Mouse (Mus musculus) kidney, postnatal 36 days (tissue): ENCODE data around the gene Ralgds.

Experiments used
- DNase-seq, 2 experiments: peaks; one replicate each; pipeline ENCODE4 v3.0.0; 2021 to 2022; ENCODE audit warnings: mixed read lengths in 2 of 2

Ralgds gene

GRCm38 (mm10) chr2:28506291-28506690 lies 6.6 kb upstream of the Ralgds start:
- DNase-seq = no peak

GRCm38 (mm10) chr2:28511600-28511999 lies 1.3 kb upstream of the Ralgds start:
- peak in 1 of 2 experiments; percentile 10 for DNase-seq

DNA sequence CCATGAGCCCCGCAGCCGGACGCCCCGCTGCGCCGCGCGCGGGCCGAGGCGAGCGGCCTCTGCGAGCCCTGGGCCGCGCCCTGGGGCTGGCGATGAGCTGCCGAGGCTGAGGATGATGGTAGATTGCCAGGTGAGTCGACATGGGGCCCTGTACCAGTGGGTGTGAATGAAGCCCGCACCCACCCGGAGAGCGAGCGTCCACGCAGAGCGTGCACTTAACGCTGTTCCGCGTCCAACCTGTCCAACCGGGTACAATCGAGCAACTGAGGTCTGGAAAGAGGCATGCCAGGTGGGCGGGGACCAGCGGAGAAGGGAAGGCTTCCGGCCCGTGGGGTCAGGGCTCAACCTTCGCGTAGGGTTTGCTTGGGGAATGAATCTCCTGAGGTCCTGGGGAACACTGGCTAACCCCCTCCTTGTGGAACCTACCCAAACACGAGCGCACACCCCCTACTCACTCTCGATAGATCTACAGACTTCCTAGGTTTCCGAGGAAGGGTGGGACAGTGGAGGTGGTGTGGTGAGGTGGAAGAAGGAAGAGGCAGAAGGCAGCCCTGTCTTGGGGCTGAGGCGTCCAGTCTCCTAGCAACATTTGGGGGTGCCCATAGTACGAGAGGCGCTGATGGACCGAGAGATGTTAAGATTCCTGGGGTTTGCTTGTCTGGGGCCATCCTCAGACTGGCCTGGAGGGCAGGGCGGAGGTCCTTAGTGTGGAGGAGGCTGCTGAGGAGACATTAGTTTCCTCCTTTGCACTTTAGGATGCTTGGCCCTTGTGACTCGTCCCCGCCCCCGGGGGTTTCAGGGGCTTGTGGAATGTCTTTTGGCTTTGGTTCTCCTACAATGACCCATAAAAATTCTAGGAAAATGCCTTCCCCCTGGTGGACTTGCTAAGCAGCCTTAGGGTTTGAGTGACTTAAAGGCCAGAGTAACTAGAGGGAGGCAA lies 776 bp downstream of the Ralgds start:
- DNase-seq = peak in 1 of 2 experiments; percentile 65

GRCm38 (mm10) chr2:28514489-28514888 lies 1.6 kb downstream of the Ralgds start:
- peak; percentile 81 to 95 for DNase-seq

GRCm38 (mm10) chr2:28517206-28517909 lies 4.4 kb downstream of the Ralgds start:
- peak; percentile 91 to 97 for DNase-seq

DNA sequence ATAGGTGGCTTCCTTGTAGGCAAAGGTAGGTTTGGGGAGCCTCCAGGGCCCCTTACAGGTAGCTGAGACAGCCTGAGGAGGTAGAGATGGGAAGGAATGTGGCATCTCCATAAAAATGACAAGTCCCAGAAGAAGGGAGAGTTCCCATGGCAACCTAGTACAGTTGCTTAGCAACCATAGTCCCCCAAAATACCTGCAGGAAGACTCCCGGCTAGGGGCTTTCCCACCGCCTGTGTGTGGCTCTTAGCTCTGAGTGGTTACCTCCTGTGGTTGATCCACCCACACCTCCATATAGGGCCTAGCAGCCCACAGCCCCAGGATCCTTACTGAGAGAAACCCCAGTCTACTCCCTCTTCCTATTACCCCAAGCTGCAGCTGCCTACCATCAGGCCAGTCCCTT lies 5.3 kb downstream of the Ralgds start:
- DNase-seq = no peak

DNA sequence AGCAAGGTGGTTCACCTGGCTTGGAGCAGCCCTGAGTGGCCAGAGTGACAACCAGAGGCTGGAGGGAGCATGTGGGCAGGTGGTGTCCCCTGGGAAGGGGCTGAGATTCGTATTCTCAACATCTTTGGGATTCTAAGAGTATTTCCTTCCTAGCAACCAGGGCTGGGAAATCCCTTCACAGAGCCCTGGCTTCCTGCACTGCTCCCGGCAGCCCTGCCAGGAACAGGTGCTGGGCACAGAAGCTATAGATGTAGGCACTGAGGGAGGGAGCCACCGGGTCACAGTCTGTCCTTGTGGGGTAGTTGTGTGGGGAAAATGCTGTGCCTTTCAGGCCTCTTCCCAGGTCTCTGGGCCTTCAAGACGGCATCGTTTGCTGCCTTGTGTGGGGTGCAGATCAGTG lies 7.7 kb downstream of the Ralgds start:
- no peak for DNase-seq

- peak in 1 of 2 experiments; percentile 51 for DNase-seq
Measured at GRCm38 (mm10) chr2:28521571-28522151, 8.7 kb downstream of the Ralgds start.

DNA sequence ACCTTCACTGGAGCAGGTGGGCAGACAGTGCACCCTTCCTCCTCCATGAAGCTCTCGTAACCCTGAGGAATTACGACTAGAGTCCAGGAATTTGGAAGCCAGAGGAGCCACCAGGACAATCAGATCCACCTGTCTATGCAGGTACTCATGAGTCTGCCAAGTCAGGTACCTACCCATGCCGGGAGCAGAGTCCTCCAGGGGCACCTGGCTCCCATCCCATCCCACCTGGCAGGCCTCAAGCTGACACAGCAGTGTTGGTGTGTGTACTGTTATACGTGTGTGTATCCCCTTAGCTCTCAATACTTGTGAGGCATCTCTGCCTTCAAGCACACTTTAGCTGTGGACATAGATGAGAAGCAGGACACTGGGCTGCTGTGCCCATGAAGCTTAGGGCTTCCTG lies 9.2 kb downstream of the Ralgds start:
- DNase-seq = peak; percentile 85 to 86

GRCm38 (mm10) chr2:28523643-28524117 lies 10.8 kb downstream of the Ralgds start:
- peak; percentile 94 to 95 for DNase-seq

GRCm38 (mm10) chr2:28524406-28524805 lies 11.5 kb downstream of the Ralgds start:
- no peak for DNase-seq

- DNase-seq = peak; percentile 77 to 82
Measured at GRCm38 (mm10) chr2:28525219-28525942, 12.5 kb downstream of the Ralgds start.

DNA sequence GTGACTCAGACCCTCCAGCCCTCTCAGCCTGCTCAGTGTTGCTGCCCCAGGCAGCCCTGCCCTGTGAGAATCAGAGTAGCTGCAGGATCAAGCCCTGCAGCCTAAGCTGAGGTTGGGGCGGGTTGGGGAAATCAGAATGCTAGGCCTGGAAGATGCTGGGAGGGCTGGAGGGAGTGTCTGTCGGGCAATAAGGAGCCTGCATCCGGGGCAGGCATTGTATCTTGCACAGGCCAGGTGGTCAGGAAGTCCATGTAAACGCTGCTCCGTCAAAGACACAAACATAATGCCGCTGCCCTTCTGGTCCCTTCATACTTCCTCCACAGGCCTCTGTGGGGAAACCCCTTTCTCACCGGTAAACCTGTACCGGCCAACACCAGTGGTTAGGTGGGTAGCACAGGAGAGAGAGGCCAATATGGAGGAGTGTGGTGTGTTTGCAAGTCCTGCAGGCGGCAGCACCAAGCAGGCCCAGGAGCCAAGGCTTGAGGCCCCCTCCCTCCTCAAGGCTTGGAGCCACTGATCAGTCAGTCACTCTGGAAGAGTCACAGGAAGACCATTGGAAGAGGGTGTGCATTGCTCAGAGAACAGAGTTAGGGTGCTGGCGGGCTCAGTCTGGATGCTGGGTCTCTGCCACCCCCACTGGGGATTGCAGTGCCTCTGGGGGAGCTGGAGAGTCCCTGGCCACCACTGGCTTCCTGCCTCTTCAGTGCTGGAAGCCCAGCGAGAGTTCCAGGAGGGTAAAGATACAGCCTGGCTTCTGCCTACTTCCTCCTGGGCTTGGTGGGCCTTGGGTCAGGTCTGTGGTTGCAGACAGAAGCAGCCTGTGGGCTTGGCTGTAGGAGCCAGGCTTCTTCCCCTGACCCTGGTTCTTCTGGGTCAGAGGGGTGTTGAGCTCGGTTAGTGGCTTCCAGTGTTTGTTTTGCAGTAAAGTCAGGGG lies 13.3 kb downstream of the Ralgds start:
- DNase-seq = no peak

- DNase-seq = no peak
Measured at GRCm38 (mm10) chr2:28527436-28528353, 14.8 kb downstream of the Ralgds start.

DNA sequence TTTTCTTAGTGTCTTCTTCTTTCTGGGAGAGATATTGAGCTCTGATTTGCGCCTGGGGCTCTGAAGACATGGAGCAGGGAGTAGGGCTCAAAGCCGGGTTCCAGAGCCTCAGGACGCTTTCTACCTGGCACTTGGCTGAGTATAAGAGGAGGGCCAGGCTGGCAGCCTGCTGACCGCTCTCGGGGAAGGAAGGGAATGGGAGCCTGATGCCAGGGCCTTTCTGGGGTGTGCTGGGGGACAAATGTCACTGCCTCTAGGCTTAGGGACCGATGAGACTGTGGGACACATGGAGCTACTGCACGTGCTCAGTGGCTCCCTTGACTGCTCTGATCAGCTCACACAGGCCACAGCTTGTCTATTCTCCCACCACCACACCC lies 15.4 kb downstream of the Ralgds start:
- DNase-seq = no peak

DNA sequence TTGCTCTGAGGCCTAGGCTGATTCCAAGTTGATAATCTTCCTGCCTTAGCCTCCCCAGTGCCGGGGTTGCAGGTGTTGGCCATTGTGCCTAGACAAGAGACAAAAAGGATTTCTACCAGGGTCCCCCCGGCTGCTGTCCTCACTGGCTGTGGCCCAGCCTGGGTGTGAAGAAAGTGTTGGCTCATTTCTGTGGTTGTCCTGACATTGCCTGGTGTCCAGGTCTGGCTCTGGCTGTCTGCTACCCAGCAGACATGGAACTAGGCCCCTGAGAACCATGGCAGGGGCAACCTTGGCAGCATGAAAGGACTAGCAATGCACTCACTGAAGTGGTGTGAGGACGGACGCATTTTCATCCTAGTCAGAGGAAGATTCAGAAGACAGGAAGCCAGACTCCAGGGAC lies 16.9 kb downstream of the Ralgds start:
- no peak for DNase-seq

- DNase-seq = no peak
Measured at GRCm38 (mm10) chr2:28530311-28530710, 17.4 kb downstream of the Ralgds start.

DNA sequence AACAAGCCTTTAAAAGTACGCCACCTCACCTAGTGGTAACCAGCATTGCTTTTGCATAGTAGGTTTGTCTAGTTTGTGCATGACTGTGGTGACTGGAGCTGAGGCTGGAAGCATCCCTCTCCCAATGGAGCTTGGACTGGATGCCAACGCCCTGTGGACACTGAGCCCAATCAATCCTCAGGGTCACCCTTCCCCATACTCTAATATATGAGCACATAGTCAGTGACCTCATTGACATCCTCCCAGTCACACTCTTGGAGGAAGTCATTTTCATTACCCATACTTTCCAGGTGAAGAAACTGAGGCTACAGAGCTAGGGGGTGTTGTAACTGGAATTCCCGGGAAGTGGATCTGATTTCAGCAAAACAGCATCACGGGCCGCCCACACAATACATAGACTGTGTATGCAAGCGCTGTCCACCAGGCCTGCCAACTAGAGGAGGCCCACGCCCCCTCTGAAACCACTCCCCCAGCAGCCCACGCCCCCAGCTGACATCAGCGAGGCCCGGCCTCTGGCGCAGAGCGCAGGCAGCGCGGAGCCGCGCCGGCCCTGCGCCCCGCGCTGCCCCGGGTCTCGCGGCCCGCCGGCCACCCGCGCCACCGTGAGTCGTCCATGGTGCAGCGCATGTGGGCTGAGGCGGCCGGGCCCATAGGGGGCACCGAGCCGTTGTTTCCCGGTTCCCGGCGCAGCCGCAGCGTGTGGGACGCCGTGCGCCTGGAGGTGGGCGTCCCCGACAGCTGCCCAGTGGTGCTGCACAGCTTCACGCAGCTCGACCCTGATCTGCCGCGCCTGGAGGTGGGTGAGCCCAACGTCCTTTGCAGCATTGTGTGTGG lies 20.2 kb downstream of the Ralgds start:
- peak; percentile 91 to 93 for DNase-seq

DNA sequence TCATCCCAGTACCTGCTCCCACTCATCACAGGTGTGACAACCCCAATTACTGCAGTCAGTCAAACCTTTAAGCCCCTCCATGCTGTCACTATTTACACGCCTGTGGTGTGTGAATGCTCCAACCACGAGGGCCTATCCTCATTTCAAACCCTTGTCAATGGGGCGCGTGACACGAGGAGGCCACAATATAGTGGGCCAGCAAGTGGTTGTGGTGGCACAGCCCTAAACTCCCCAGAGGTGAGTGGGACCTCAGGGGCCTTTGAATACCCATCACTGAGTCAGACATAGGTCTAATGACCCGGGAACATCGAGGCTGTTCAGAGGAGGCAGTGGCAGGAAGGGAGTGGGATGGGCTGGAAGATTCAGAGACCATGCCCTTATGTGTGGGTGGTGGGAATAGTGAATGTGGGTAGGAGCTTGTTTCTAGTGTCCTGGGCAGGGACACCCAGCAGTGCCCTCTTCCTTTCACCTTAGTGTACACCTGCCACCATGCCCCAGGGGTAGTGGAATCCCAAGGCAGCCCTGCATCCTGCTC lies 21.0 kb downstream of the Ralgds start:
- DNase-seq = no peak
